Mouse (Mus musculus) thymus, postnatal 0 days (tissue): ENCODE results near the gene Snx25. TPM values are rescaled to one million over a fixed set of nuclear protein-coding genes. Genes with fewer than 3 reads are reported as not detected.

Source experiments
- DNase-seq: peaks from one replicate; pipeline ENCODE4 v3.0.0-alpha.2; 2015; ENCODE audit warnings: low spot score
- polyA plus RNA-seq: library from polyadenylated mRNA; unstranded; fragments of >200 nt; fragmentation: Nextera tagmentation; extraction: Ambion mirVana; gene quantifications from 2 replicates; pipeline ENCODE4 v1.2.1, GENCODE M21; 2015

The Snx25 gene
- polyA plus RNA-seq: 10.7 and 13.3 TPM in 2 replicates

- DNase-seq: peak; percentile 94
These were observed at the start of gene Snx25 for GRCm38 (mm10) chr8:46152064-46153031. Snx25 (minus strand) TSS chr8:46152159.

GRCm38 (mm10) chr8:46197673-46198072 is 45.7 kb upstream of the Snx25 start:
- DNase-seq: no peak

GRCm38 (mm10) chr8:46196877-46197276 is 44.9 kb upstream of the Snx25 start:
- DNase-seq: no peak

- DNase-seq: no peak
These were observed 41.1 kb upstream of the Snx25 start for GRCm38 (mm10) chr8:46193100-46193499.

- DNase-seq: peak; percentile 46
These were observed 33.4 kb upstream of the Snx25 start for GRCm38 (mm10) chr8:46185361-46185760.

GRCm38 (mm10) chr8:46180136-46180535 is 28.2 kb upstream of the Snx25 start:
- DNase-seq: no peak

GRCm38 (mm10) chr8:46173651-46174050 is 21.7 kb upstream of the Snx25 start:
- no peak for DNase-seq

GRCm38 (mm10) chr8:46163870-46164190 is 11.9 kb upstream of the Snx25 start:
- no peak for DNase-seq

GRCm38 (mm10) chr8:46162953-46163869 is 11.3 kb upstream of the Snx25 start:
- peak; percentile 97 for DNase-seq

GRCm38 (mm10) chr8:46153042-46153441 is 1.1 kb upstream of the Snx25 start:
- DNase-seq: no peak

GRCm38 (mm10) chr8:46151202-46152062 is 527 bp downstream of the Snx25 start, which contains the start of gene Cfap97:
Cfap97 (plus strand) TSS chr8:46151771.
- peak; percentile 31 for DNase-seq

GRCm38 (mm10) chr8:46149782-46150181 is 2.2 kb downstream of the Snx25 start:
- no peak for DNase-seq

GRCm38 (mm10) chr8:46149306-46149705 is 2.7 kb downstream of the Snx25 start:
- no peak for DNase-seq

GRCm38 (mm10) chr8:46146173-46146572 is 5.8 kb downstream of the Snx25 start:
- DNase-seq: no peak

- peak; percentile 63 for DNase-seq
These were observed 8.0 kb downstream of the Snx25 start for GRCm38 (mm10) chr8:46143924-46144323.

- DNase-seq: no peak
These were observed 8.5 kb downstream of the Snx25 start for GRCm38 (mm10) chr8:46143470-46143869.

- DNase-seq: no peak
These were observed 9.4 kb downstream of the Snx25 start for GRCm38 (mm10) chr8:46142498-46143081.

- DNase-seq: no peak
These were observed 10.3 kb downstream of the Snx25 start for GRCm38 (mm10) chr8:46141688-46142087.

- no peak for DNase-seq
These were observed 11.4 kb downstream of the Snx25 start for GRCm38 (mm10) chr8:46140376-46141120.
